Mouse (Mus musculus): ENCODE measurements around the gene Ash1l.

The Ash1l gene

GRCm38 (mm10) chr3:88950576-88951326 is at the start of gene Ash1l, which contains the start of gene Dap3:
TSS of gene Ash1l (plus strand) at chr3:88950622.
TSS of gene Dap3 (minus strand) at chr3:88951181.
- peak; percentile 65 for DNase-seq (ENCODE audit: low spot score)

DNA sequence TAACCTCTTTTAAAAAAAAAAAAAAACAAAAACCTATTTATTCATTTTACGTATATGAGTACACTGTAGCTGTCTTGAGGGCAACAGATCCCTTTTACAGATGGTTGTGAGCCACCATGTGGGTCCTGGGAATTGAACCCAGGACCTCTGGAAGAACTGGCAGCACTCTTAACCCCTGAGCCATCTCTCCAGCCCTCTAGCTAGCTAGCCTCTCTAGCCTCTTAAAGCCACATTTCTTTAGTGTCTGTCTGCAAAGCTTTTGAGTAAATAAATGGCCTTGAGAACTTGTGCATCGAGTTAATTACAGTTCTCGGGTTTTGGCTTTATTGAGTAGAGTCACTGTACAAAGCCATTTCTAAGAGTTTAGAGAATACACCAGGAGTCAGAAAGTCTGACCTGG is 45.6 kb upstream of the Ash1l start:
- no peak for DNase-seq (ENCODE audit: low spot score)

GRCm38 (mm10) chr3:88905209-88905608 is 45.2 kb upstream of the Ash1l start:
- DNase-seq (ENCODE audit: low spot score), result no peak

DNA sequence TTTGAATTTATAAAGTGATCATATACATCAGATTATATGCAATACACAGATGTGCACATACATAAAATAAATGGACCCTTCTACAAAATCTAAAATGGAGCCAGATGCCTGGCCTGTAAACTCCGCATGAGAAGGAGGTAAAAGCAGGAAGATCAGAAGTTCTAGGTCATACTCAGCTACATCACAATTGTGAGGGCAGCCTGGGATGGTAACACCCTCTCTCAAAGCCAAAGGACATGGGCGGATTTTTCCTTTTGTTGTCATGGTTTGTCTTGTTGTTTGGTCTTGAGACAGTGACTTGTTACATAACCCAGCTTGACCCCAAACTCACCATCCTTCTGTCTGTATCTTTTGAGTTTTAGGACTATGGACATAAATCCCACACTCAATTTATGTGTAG is 44.7 kb upstream of the Ash1l start:
- DNase-seq (ENCODE audit: low spot score), result no peak

DNA sequence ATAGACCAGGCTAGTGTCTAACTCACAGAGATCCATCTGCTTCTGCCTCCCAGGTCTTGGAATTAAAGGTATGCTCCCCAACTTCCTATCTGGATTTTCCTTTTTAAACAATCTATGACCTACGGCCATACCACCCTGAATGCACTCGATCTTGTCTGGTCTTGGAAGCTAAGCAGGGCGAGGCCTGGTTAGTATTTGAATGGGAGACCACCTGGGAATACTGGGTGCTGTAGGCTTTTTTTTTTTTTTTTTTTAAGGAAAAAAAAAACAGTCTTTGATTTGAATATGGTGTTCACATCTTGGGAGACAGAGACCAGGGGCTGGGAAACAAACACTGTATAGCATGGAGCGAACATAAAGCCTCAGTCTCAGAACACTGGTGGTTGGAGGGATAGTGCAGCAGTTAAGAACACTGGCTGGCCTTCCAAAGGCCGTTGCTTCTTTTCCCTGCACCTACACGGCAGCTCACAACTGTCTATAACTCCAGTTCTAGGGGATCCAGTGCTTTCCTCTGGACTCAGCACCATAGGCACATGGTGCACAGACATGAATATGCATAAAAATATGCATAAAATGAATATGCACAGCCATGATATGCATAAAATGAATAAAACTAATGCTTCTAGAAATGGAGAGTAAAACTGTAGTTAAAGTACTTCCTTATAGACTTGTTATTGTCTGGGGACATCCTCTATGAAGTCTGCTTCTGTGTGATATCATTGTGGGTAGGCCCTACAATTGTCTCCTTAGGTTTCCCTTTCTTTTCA is 43.8 kb upstream of the Ash1l start:
- DNase-seq (ENCODE audit: low spot score), result no peak

DNA sequence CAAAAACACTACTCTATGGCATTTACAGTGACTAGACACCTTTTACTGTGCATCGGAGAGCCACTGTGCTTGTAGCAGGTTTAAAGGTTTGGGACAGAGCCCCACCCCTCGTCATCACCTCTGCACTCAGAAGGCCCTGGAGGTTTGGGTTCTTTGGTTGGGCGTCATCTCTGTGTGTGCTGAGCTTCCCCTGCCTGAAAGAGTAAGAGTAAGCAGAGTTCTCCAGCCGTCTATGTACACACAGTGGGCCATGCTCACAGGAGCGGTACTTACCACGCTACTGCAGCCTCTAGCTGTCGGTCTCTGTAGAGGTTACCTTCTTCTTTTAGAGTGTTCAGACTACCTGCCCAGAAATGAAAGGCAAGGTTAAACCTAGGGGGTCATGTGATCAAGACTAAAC is 37.8 kb upstream of the Ash1l start:
- no peak for DNase-seq (ENCODE audit: low spot score)

GRCm38 (mm10) chr3:88913511-88914383 is 36.7 kb upstream of the Ash1l start, which contains the start of gene Msto1:
TSS of gene Msto1 (minus strand) at chr3:88913999.
- peak; percentile 90 for DNase-seq (ENCODE audit: low spot score)

DNA sequence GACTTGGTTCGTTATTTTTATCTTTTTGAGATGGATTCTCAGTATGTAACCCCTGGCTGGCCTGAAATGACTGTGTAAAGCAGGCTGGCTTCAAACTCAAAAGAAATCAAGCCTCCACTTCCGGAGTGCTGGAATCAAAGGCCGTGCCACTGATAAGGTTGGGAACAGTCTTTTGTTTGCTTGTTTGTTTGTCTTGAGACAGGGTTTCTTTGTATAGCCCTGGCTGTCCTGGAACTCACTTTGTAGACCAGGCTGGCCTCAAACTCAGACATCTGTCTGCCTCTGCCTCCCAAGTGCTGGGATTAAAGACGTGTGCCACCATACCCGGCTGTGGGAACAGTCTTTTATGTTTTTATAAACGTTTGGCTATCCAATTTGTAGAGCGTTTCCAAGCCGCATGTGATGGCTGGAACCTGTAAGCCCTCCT is 36.0 kb upstream of the Ash1l start:
- DNase-seq (ENCODE audit: low spot score), result no peak

- DNase-seq (ENCODE audit: low spot score), result no peak
These were observed 31.4 kb upstream of the Ash1l start for GRCm38 (mm10) chr3:88918981-88919380.

DNA sequence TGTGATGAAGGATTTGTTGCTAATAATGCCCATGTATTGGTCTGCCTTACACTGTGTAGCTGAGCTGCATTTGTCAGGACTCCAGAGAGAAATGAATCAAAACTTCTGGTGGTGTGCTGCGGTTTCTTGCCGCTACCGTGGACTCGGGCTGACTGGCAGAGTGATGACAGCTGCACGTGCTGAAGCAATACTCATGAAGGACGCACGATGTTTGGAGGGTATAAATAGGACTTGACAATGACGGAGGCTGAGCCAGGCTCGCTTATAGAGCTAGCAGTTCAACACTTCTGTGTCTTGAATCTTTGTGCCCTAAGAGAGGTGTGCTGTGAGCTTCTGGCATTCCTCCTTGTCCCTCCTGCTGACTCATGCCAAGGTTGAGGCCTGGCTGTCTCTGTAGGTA is 29.0 kb upstream of the Ash1l start:
- no peak for DNase-seq (ENCODE audit: low spot score)

DNA sequence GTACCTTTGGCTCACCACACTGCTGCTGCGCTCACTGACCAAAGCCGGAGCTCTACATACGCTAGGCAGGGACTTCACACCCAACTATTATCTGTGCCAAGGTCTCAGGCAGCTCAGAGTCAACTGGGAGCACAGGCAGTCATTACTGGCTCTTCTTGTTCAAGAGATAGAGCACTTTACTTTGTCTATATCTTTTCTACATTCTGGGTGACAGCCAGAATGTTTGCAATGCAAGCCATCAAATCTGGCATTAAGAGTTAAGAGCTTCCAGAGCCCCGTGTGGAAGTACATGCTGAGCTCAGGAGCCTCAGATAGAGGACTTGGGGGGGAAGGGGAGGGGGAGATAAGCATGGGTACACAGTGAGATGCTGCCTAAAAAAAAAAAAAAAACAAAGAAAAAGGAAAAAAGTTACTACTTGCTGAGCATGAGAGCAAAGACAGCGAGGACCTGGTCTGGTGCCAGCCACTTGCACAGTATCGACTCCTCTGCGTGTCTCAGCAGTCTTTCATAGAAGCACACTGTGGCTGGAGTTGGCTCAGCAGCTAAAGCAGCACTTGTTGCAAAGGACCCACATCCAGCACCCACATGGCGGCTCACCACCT is 26.3 kb upstream of the Ash1l start:
- DNase-seq (ENCODE audit: low spot score), result no peak

DNA sequence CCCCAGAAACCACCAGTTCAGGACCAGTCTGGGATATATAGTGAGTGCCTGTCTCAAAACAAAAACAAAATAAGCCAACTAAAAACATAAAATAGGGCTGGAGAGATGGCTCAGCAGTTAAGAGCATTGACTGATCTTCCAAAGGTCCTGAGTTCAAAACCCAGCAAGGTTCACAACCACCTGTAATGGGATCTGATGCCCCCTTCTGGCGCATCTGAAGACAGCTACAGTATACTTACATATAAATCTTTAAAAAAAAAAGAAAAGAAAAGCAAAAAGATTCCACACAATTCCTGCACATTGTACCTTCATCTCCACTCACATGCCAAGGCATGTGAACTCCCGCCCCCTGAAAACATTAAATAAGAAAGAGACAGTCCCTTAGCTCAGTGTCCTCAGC is 24.8 kb upstream of the Ash1l start:
- DNase-seq (ENCODE audit: low spot score), result no peak

DNA sequence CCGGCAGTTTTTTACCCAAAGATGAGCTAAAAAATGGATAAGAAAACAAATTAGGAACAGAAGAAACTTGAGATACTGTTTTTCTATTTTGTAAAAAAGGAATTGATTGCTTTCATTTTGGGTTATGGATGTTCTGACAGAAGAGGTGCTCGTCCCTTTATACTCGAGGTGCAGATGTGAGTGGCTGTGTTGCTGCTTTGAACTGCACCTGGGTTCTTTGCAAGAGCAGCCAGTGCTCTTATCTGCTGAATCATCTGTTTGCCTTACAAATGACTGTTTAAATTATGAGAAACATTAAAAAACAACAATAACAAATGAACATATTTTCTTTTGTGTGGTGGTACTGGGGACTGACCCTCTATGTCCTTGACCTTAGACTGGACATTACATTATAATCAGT is 20.9 kb upstream of the Ash1l start:
- DNase-seq (ENCODE audit: low spot score), result no peak

DNA sequence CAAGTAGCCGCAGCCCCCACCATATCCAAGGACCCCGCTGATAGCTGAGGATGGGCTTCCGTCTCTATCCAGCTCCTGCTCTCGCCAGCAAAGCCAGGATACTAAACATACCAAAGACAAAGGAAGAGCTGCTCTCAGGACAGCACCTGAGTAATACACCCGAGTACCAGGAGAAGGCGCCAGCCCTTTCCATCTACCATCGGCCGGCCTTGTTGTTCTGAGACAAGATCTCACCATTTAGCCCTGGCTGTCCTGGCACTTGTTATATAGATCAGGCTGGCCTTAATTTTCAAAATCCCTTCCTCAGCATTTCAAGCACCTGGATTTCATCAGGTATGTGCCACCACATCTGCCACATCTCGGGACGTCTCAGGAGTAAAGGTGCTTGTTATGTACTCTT is 11.4 kb upstream of the Ash1l start:
- no peak for DNase-seq (ENCODE audit: low spot score)

DNA sequence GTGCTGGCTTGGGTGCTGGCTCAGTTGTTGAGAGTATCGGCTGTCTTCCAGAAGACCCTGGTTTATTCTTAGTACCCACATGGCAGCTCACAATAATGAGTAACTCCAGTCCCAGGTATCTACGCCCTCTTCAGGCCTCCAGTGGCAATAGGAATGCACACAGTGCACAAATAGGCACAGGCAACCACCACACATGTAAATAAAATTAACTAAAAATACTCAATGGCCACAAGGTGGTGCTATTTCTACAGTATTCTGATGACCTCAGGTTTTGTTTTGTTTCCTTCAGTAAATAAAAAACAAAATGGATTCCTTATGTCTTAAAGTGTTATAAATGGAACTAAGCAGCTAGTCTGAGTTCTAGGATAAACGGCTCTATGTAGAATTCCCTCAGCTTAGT is 10.7 kb upstream of the Ash1l start:
- peak; percentile 63 for DNase-seq (ENCODE audit: low spot score)

DNA sequence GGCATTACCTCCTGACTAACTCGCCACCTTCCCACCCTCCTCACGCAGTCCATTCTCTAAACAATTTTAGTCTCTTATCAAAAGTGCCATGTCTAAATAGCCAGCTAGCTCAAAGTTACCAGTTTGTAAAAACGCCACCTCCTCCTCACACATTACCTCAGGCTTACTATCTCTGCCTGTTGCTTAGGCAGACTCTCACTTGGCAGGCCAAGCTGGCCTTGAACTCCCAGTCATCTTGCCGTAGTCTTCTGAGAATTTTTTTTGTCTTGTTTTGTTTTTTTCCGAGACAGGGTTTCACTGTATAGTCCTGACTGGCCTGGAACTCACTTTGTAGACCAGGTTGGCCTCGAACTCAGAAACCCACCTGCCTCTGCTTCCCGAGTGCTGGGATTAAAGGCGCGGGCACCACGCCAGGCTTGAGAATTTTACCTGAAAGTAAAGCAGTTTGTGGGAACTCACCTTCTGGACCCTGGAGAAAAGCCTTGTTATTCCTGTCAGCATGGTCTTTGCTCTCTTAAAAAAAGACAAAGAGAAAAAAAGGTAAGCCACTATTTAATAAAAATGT is 8.0 kb upstream of the Ash1l start:
- no peak for DNase-seq (ENCODE audit: low spot score)

GRCm38 (mm10) chr3:88944109-88944508 is 6.3 kb upstream of the Ash1l start:
- no peak for DNase-seq (ENCODE audit: low spot score)

DNA sequence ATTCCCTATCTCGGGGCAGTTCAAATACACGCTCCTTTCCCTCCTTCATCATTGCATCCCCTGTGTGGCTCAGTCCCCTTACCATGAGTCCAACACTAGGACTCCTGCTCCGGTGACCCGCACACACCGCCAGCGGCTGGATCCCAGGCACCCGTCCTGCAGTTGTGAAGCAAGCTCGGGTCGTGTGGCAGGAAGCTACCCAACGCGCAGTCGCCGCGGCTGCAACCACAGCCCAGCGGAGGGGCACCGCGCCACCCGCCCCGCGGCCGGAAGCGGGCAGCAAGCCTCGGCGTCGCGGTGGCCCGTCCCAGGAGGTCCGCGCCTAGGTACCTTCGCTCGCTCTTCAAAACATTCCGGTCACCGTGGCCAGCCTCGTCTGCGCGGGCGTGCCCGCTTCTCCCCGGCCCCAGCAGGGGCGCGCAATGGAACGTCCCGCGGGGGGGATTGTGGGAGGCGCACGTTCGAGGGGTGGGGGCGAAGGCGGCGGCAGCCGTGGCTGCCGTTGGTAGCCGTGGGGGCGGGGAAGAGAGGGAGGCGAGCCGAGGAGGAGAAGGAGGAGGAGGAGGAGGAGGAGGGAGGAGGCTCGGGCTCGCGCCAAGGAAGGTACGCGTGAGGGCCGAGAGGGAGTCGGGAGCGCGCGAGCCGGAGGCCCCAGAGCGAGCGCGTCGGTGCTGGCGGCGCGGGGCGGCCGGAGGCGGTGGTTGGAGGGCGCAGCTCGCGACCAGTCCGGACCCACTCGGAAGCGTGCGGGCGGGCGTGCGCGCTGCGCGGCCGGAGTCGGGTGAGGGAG is 441 bp upstream of the Ash1l start:
- peak; percentile 80 for DNase-seq (ENCODE audit: low spot score)

- peak; percentile 32 for DNase-seq (ENCODE audit: low spot score)
These were observed 942 bp downstream of the Ash1l start for GRCm38 (mm10) chr3:88951327-88951800.

- DNase-seq (ENCODE audit: low spot score), result no peak
These were observed 2.8 kb downstream of the Ash1l start for GRCm38 (mm10) chr3:88953246-88953645.

GRCm38 (mm10) chr3:88953736-88954135 is 3.3 kb downstream of the Ash1l start:
- DNase-seq (ENCODE audit: low spot score), result no peak

All from c-Kit-positive CD71-positive TER-119-positive erythroid progenitor cells, embryonic 14.5 days (primary cell).